ENCODE assay signal across 10 mouse cellular contexts in genomic region chr8:120002348-120002747, GRCm38 (mm10). TPM values are rescaled to one million over a fixed set of nuclear protein-coding genes. Genes with fewer than 3 reads are reported as not detected.
DNase-seq lines count a peak whose midpoint lies in the region; ATAC-seq and TF ChIP-seq lines count a peak whose summit lies in the region.
"Had no signal": no experiment of that assay in that cellular context is flagged by ENCODE, and none has a peak within 500 bp of the region (broad histone marks: within the 10 kb centered on the region; RNA-seq: fewer than 3 reads in every experiment).

No protein-coding gene starts in this region.

- peak overlapping the region; percentile 89 for H3K27ac ChIP-seq in kidney, adult 2 months (ENCODE audit: insufficient read depth, low read depth, low read length)
- H3K27ac ChIP-seq in kidney, embryonic 14.5 days (ENCODE audit: low read depth, low read length), result no peak overlapping the region; the same call in 1 of the 2 replicates
- peak overlapping the region; percentile 45 for H3K27ac ChIP-seq in testis, adult 2 months (ENCODE audit: control insufficient read depth, insufficient read depth, low read depth, low read length)
- peak overlapping the region; percentile 32 for H3K27ac ChIP-seq in kidney, embryonic 16.5 days (ENCODE audit: low read length)

- WGBS in kidney, adult 2 months, result 44% methylated on average over 9 of the region's 9 CpGs
- 38% methylated on average over 9 of the region's 9 CpGs for WGBS in kidney, embryonic 14.5 days
- WGBS in kidney, embryonic 16.5 days, result 25% methylated on average over 9 of the region's 9 CpGs

- no peaks in the 10 kb centered on the region for H3K36me3 ChIP-seq in kidney, adult 2 months (ENCODE audit: control insufficient read depth, insufficient read depth, low read length)
- H3K36me3 ChIP-seq in kidney, embryonic 14.5 days (ENCODE audit: control insufficient read depth, insufficient read depth, low read length), result no peaks in the 10 kb centered on the region
- H3K36me3 ChIP-seq in testis, adult 2 months (ENCODE audit: control insufficient read depth, insufficient read depth, low read length), result no peaks in the 10 kb centered on the region
- H3K36me3 ChIP-seq in kidney, embryonic 16.5 days (ENCODE audit: insufficient read depth, low read length), result no peaks in the 10 kb centered on the region

- H3K4me3 ChIP-seq in kidney, adult 2 months (ENCODE audit: insufficient read depth, low read depth, low read length), result no peak overlapping the region
- no peak overlapping the region for H3K4me3 ChIP-seq in kidney, embryonic 14.5 days (ENCODE audit: low read length)
- no peak overlapping the region for H3K4me3 ChIP-seq in testis, adult 2 months (ENCODE audit: control insufficient read depth, low read depth, low read length)
- no peak overlapping the region for H3K4me3 ChIP-seq in kidney, embryonic 16.5 days (ENCODE audit: low read length)

- no peak for TF ChIP-seq POLR2A in kidney, adult 2 months (IDR thresholded peaks at IDR 0.05; ENCODE audit: low read depth, low read length)
- TF ChIP-seq POLR2A in testis, adult 2 months (IDR thresholded peaks at IDR 0.05; ENCODE audit: control insufficient read depth, low read depth, low read length), result no peak

- ATAC-seq in kidney, embryonic 14.5 days (ENCODE audit: low FRiP score, low TSS enrichment), result no peak
- 0 out of 2 replicates have a peak, but pooled peaks have one; percentile 7 for ATAC-seq in kidney, embryonic 16.5 days (ENCODE audit: low FRiP score, low TSS enrichment)

- no peak for TF ChIP-seq CTCF in kidney, adult 2 months (conservative IDR thresholded peaks at IDR 0.05; ENCODE audit: insufficient read depth, insufficient read length, low read depth, low read length)
- no peak for TF ChIP-seq CTCF in testis, adult 2 months (IDR thresholded peaks at IDR 0.05; ENCODE audit: control insufficient read depth, insufficient read depth, insufficient replicate concordance, low read depth, low read length)

- no peak overlapping the region for H3K4me2 ChIP-seq in kidney, embryonic 14.5 days (replicated peaks; ENCODE audit: low read depth, low read length)
- H3K4me2 ChIP-seq in kidney, embryonic 16.5 days (replicated peaks; ENCODE audit: low read depth, low read length), result no peak overlapping the region

- H3K27me3 ChIP-seq in kidney, adult 2 months (replicated peaks; ENCODE audit: control insufficient read depth, insufficient read depth, low read length), result no peaks in the 10 kb centered on the region
- H3K27me3 ChIP-seq in kidney, embryonic 14.5 days (ENCODE audit: control insufficient read depth, insufficient read depth, low read length), result no peaks in the 10 kb centered on the region
- no peaks in the 10 kb centered on the region for H3K27me3 ChIP-seq in testis, adult 2 months (ENCODE audit: control insufficient read depth, insufficient read depth, low read length)
- H3K27me3 ChIP-seq in kidney, embryonic 16.5 days (ENCODE audit: insufficient read depth, low read length), result no peaks in the 10 kb centered on the region

- no peaks in the 10 kb centered on the region for H3K9me3 ChIP-seq in kidney, embryonic 14.5 days (ENCODE audit: control insufficient read depth, low read length)
- no peaks in the 10 kb centered on the region for H3K9me3 ChIP-seq in kidney, embryonic 16.5 days (ENCODE audit: low read length)

- H3K9ac ChIP-seq in kidney, embryonic 14.5 days (ENCODE audit: low read depth, low read length), result no peak overlapping the region
- H3K9ac ChIP-seq in kidney, embryonic 16.5 days (replicated peaks; ENCODE audit: low read length), result no peak overlapping the region

- DNase-seq in kidney, adult 2 months, result peak; percentile 62
- DNase-seq in testis, postnatal 10 days (ENCODE audit: low spot score), result no peak
- no peak for DNase-seq in B cell, adult 2 months
- DNase-seq in urinary bladder, postnatal 4 days (ENCODE audit: low spot score in 2 of 2), result no peak
- DNase-seq: cerebellum, adult 11-12 months; heart, postnatal 4 days; layer of hippocampus, postnatal 36 days had no signal

- peaks cover 34% of the 10 kb centered on the region for H3K4me1 ChIP-seq in kidney, adult 2 months (ENCODE audit: control insufficient read depth, insufficient read depth, low read length)
- H3K4me1 ChIP-seq in kidney, embryonic 14.5 days (ENCODE audit: control insufficient read depth, insufficient read depth, low read length), result peaks cover 46% of the 10 kb centered on the region
- H3K4me1 ChIP-seq in testis, adult 2 months (ENCODE audit: control insufficient read depth, insufficient read depth, low read length), result peaks cover 3% of the 10 kb centered on the region
- H3K4me1 ChIP-seq in kidney, embryonic 16.5 days (ENCODE audit: insufficient read depth, low read length), result peaks cover 54% of the 10 kb centered on the region

RNA-seq across cellular contexts. Expression of gene Crispld2, which starts 10.1 kb away (rescaled TPM):
- polyA plus RNA-seq in kidney, adult 2 months (2012; rRNA removed), result 16.7 and 19.7 TPM in 2 replicates
- polyA plus RNA-seq in kidney, embryonic 14.5 days (2014; fragmentation: Nextera tagmentation; extraction: Ambion mirVana), result 4.9 and 5.2 TPM in 2 replicates
- polyA plus RNA-seq in testis, adult 2 months (2012; rRNA removed), result 5.0 and 6.2 TPM in 2 replicates
- polyA plus RNA-seq in kidney, embryonic 16.5 days (2015; fragmentation: Nextera tagmentation; extraction: Ambion mirVana), result 8.7 and 10.1 TPM in 2 replicates
